Mouse (Mus musculus): ENCODE results near the gene Stard7. TPM values are rescaled to one million over a fixed set of nuclear protein-coding genes. Genes with fewer than 3 reads are reported as not detected.

Stard7 gene
- polyA plus RNA-seq (2012; ENCODE audit: insufficient read depth, insufficient read length, missing spikeins): 71.1 and 87.5 TPM in 2 replicates

DNA sequence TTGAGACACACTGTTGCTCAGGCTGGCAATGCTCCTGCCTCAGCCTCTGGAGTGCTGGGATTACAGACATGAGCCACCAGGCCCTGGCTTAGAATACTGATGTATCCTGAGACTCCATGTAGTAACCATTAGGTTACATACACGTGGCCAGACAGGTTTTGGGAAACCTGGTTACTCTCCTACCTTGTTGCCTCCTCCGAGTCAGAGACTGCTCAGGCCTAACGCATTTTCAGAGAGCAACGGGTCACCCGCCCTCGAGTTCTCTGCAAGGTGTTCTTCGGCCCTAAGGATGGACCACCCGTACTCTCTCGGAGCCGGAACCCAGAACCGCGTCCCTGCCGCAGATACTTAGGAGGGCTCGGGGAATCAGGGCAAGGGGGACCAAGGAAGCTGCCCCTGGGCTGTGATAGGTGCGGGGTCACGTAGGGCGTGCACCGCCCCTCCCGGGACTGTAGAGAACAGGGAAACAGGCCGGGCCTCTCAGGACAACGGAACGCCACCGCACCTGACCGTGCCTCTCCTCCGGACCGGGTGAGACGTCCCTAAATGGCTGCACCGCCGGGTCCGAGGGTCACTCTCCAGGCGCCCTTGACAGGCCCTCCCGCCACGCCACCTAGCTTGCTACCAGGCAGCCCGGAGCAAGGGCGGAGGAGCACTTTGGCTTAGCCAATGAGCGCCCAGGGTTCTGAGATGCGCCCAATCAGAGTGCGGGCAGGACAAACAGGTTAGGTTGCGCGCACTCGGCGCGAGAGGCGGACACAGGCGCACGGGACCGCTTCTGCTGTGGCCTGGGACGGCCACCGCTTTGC lies at the start of gene Stard7:
Gene Stard7 (plus strand): TSS at position 728 of the 809 bp plus-strand sequence.
- Histone ChIP-seq H3K4me3 (ENCODE audit: insufficient read depth, low read depth, low read length) (peak within 1 kb of the TSS; percentile 88), H3K27ac (replicated peaks; ENCODE audit: low read depth, low read length) (peak within 1 kb of the TSS; percentile 97), H3K4me1 (ENCODE audit: control insufficient read depth, insufficient read depth, insufficient read length, low read length) (peaks cover 6% of the 10 kb centered on the region; the same call in 1 of the 2 replicates)

DNA sequence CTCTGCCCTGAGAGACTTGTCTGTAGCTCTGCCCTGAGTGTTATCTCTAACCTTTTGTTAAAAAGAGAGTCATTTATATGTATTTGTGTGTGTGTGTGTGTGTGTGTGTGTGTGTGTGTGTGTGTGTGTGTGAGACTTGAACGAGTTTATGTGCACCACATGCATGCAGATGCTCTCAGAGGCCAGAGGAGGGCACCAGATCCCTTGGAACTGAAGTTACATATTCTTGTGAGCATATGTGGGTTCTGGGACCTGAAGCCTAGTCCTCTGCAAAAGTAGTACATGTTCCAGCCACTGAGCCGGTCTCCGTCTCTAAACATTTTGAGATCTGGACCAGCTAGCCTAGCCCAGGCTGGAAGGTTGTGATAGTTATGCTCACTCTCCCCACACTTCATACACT lies 44.8 kb upstream of the Stard7 start:
- Histone ChIP-seq H3K4me1 (ENCODE audit: control insufficient read depth, insufficient read depth, insufficient read length, low read length) (no peaks in the 10 kb centered on the region), H3K27ac (replicated peaks; ENCODE audit: low read depth, low read length) (no peak overlapping the region), H3K4me3 (ENCODE audit: insufficient read depth, low read depth, low read length) (no peak overlapping the region)

DNA sequence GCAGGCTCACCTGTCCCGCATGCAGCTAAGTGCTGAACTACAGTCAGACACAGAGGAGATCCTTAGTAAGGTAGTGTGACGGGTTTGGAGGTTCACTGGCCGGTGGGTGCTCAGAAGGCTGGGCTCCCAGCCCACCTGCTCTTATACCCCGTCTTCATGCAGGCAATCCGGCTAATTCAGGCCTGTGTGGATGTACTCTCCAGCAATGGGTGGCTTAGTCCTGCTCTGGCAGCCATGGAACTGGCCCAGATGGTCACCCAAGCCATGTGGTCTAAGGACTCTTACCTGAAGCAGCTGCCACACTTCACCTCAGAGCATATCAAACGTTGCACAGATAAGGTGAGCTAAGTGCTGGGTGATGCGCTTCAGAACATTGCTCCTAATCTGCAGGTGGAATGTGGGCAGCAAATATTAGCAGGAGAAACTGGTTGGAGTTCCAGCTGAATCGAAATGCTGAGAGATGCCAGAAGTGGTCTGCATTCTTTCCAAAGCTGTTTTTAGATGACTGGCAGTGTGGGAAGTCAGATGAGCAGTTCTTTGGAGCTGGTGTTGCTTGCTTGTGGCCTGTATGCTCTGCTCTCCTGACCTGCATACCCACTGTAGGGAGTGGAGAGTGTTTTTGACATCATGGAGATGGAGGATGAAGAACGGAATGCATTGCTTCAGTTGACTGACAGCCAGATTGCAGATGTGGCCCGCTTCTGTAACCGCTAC lies 32.0 kb upstream of the Stard7 start:
- no peaks in the 10 kb centered on the region for H3K4me1 ChIP-seq (ENCODE audit: control insufficient read depth, insufficient read depth, insufficient read length, low read length)
- H3K27ac ChIP-seq (replicated peaks; ENCODE audit: low read depth, low read length): no peak overlapping the region
- H3K4me3 ChIP-seq (ENCODE audit: insufficient read depth, low read depth, low read length): no peak overlapping the region

DNA sequence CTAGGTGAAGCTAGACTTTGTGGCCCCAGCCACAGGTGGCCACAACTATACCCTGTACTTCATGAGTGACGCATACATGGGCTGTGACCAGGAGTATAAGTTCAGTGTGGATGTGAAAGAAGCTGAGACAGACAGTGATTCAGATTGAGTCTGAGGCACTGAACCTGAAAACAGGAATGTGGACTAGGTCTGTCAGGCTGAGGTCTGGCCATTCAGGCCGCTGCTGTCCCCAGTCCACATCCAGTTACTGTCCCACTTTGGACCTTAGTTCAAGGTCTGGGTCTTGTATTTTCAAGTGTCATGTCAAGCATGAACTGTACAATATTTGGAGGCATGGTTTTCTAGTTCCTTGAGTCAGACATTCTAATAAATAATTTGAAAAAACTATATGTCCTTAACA lies 30.0 kb upstream of the Stard7 start:
- Histone ChIP-seq H3K4me3 (ENCODE audit: insufficient read depth, low read depth, low read length) (no peak overlapping the region), H3K27ac (replicated peaks; ENCODE audit: low read depth, low read length) (no peak overlapping the region), H3K4me1 (ENCODE audit: control insufficient read depth, insufficient read depth, insufficient read length, low read length) (no peaks in the 10 kb centered on the region)

DNA sequence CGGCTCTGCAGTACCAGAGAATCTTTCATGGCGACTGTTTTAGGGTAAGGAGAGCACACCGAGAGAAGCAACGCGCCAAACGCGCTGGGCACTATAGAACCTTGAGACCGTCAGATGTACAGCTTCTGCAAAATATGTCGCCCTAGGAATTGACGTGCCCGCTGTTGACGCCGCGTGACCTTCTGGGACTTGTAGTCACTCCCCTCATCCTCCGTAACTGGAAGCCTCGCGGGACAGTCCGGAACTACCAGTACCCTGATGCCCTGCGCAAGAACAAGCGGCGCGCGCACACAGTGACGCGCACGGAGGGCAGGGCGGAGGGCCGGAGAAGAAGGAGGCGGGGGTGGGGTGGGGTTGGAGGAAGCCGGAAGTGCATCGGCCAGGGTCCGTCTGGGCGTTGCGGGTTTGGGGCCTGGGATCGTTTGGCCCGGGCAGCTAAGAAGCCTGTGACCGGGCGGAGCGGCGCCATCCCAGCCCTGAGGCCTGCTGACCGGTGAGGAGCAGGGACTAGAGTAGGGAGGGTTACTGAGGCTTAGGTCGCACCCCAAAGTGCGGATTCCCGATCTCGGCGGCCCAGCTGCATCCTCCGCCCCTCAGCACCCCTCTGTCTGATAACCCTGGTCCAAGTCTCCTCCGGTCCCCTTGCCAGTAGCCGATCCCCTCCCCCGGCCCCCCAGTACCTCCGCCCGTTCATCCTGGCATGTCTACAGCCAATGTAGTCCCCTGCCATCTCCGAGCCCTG lies 22.3 kb upstream of the Stard7 start, which contains the start of the genes Ciao1 and Tmem127:
Gene Ciao1 (minus strand): TSS at position 225 of the 742 bp plus-strand sequence.
Gene Tmem127 (plus strand): TSS at position 317 of the 742 bp plus-strand sequence.
- Histone ChIP-seq H3K4me3 (ENCODE audit: insufficient read depth, low read depth, low read length) (peak within 1 kb of the TSS; percentile 92), H3K4me1 (ENCODE audit: control insufficient read depth, insufficient read depth, insufficient read length, low read length) (peaks cover 20% of the 10 kb centered on the region)

DNA sequence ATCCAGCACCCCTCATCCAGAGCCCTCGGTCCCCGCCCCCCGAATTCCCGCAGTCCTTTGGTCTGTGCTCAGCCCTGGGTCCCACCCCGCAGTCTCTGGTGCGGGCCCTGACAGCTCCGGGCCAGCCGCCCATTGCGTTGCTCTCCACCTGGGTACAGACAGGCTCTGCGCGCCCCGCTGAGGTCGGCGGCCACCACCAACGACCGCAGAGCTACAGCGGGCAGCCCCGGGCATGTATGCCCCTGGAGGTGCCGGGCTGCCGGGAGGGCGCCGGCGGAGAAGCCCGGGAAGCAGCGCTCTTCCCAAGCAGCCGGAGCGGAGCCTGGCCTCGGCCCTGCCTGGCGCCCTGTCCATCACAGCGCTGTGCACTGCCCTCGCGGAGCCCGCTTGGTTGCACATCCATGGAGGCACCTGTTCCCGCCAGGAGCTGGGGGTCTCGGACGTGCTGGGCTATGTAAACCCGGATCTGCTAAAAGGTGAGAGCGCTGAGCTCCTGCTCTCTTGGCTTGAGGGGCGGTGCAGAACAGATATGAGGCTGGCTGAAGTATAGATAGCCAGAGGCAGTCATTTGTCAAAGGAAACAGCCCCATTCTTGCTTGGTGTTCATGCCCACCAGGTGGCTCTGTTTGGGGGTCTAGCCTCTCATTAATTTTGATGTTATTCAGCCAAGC lies 21.5 kb upstream of the Stard7 start:
- peak overlapping the region; percentile 92 for H3K4me3 ChIP-seq (ENCODE audit: insufficient read depth, low read depth, low read length)
- no peak overlapping the region for H3K27ac ChIP-seq (replicated peaks; ENCODE audit: low read depth, low read length)
- H3K4me1 ChIP-seq (ENCODE audit: control insufficient read depth, insufficient read depth, insufficient read length, low read length): peaks cover 20% of the 10 kb centered on the region

More for the DNA sequence above, 22.3 kb upstream of the Stard7 start, which contains the start of the genes Ciao1 and Tmem127:
- peak within 1 kb of the TSS; percentile 84 for H3K27ac ChIP-seq (replicated peaks; ENCODE audit: low read depth, low read length)

DNA sequence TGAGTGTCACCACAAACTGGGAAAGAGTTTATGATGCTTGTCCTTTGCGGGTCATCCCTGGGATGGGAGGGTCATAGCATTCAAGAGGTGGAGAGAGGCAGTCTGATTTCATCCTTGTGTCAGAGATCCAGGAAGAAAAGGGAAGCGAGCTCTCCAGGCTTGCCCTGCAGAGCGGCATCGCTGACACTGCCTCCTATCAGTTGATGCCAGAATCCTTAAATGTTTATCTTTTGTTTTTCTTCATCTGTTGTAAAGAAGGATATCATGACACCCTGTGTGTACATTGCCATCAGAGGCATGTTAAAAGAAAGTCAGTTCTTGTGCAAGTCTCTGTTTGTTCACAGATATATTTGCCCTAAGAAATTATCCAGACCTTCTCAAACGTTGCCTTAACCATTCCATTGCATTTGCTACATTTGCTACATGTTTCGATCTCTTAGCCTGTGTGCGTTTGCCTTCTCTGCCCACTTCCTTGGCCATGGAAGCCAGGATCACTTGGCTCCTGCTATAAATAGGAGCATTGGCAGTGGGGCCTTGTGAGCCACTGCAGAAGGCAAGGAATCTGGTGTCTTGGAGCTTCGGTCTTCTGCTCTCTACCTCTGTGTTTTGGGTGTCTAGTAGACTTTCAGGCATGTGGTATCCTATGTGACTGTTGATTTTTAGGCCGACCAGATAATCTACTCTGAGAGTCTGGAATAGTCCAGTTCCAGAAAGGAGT lies 19.6 kb upstream of the Stard7 start:
- Histone ChIP-seq H3K4me3 (ENCODE audit: insufficient read depth, low read depth, low read length) (no peak overlapping the region), H3K4me1 (ENCODE audit: control insufficient read depth, insufficient read depth, insufficient read length, low read length) (peaks cover 20% of the 10 kb centered on the region), H3K27ac (replicated peaks; ENCODE audit: low read depth, low read length) (no peak overlapping the region)

DNA sequence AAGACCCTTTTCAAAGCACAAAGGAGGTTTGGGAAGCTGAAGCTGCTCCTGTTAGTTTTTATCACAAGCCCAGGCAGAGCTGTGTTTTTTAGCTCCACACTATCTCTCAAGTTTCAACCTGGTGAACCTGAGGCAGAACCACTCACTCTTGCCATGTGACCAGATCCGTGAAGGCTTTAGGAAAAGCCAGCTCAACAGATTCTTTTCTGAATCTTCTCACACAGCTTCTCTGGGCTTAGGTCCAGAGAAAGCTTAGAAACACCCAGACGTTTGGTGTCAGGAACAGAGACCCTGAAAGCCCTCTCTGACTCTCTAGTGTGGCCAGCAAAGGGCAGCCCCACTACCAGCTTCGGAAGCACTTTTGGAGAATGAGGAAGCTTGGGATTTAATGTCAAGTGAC lies 18.6 kb upstream of the Stard7 start:
- Histone ChIP-seq H3K27ac (replicated peaks; ENCODE audit: low read depth, low read length) (no peak overlapping the region), H3K4me3 (ENCODE audit: insufficient read depth, low read depth, low read length) (no peak overlapping the region)

DNA sequence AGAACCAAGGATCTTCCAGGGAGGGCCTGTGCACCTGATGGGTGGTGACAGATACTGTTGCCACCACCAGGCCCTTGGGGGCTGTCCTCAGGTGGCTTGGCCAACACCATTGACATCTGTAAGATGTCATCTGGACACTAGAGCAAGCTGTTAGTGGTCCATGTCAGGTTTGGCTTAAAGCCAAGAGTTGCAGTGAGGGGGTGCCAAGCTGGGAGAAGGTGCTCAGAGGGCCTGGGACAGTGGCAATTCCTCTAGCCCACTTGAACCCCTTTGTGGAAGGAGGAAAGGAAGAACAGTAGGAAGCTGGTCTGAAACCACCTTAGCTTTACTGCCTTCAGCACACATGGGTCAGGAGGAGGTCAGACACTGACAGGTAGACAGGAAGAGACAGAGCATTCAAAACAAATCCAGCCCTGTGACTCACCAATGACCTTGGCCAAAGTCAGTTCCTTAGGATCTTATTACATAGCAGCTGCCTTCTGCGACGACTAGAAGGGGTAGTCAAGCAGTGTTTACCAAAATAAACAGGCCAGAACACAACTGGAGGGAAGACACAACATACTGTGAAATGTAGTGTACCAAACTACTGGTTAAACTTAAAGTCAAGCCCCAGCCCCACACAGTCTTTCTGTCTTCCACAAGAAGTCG lies 18.0 kb upstream of the Stard7 start:
- Histone ChIP-seq H3K27ac (replicated peaks; ENCODE audit: low read depth, low read length) (peak overlapping the region; percentile 39; the same call in 1 of the 2 replicates), H3K4me3 (ENCODE audit: insufficient read depth, low read depth, low read length) (no peak overlapping the region), H3K4me1 (ENCODE audit: control insufficient read depth, insufficient read depth, insufficient read length, low read length) (peaks cover 14% of the 10 kb centered on the region)

More for the DNA sequence above, 18.6 kb upstream of the Stard7 start:
- H3K4me1 ChIP-seq (ENCODE audit: control insufficient read depth, insufficient read depth, insufficient read length, low read length): peaks cover 17% of the 10 kb centered on the region

DNA sequence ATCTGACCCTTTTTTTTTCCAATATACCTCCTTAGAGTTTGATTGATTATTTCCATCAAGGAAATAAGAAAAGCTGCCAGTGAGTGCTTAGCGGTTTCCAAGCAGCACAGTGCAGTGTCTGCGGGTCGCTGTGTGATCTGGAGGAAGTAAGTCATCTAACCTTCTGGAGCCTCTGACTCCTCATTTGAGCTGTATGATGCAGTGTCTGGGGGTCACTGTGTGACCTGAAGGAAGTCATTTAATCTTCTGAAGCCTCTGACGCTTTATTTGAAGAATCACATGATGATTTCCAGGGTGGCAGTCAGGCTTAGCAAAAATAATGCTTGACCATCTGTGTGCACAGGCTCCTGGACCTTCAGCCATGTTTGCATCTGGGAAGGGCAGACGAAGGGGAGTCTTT lies 17.2 kb upstream of the Stard7 start:
- Histone ChIP-seq H3K4me3 (ENCODE audit: insufficient read depth, low read depth, low read length) (no peak overlapping the region), H3K27ac (replicated peaks; ENCODE audit: low read depth, low read length) (no peak overlapping the region), H3K4me1 (ENCODE audit: control insufficient read depth, insufficient read depth, insufficient read length, low read length) (peaks cover 14% of the 10 kb centered on the region)

DNA sequence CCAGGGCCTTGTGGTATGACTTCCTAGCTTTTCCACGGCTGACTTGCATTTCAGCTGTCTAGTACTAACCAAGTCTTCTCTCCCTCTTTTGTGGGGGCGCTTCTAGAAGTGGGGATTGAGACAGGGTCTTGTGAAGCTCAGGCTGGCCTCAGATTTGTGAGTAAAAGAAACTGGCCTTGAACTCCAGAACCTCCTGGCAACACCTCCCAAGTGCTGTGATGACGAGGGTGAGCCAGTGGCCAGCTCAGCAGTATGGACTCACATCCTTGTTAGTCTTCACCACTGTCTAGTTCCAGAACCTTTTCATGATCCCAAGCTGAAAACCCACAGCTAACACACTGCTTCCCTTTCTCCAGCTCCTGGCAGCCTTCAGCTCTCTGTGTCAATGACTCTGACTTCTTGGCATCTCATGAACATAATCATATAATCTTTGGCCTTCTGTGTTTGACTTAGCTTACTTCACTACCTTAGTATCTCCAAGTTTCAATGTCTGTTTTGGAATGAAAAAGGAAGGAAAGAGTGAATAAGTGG lies 15.3 kb upstream of the Stard7 start:
- no peak overlapping the region for H3K27ac ChIP-seq (replicated peaks; ENCODE audit: low read depth, low read length)
- no peak overlapping the region for H3K4me3 ChIP-seq (ENCODE audit: insufficient read depth, low read depth, low read length)
- H3K4me1 ChIP-seq (ENCODE audit: control insufficient read depth, insufficient read depth, insufficient read length, low read length): peaks cover 22% of the 10 kb centered on the region

DNA sequence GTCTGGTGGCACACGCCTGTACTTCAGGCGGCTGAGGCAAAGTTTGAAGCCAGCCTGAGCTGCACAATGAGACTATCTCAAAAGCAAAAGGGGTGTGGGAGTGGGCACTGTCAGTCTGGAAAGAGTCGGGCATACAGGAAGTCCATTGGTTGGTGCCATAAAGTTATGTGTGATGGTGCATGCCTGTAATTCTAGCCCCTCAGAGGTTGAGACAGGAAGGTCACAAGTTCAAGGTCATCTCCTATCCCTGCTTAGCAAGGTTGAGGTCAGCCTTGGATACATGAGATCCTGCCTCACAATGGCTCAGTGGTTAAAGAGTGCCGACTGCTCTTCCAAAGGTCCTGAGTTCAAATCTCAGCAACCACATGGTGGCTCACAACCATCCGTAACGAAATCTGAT lies 14.7 kb upstream of the Stard7 start:
- H3K27ac ChIP-seq (replicated peaks; ENCODE audit: low read depth, low read length): no peak overlapping the region
- H3K4me3 ChIP-seq (ENCODE audit: insufficient read depth, low read depth, low read length): no peak overlapping the region
- peaks cover 23% of the 10 kb centered on the region for H3K4me1 ChIP-seq (ENCODE audit: control insufficient read depth, insufficient read depth, insufficient read length, low read length)

DNA sequence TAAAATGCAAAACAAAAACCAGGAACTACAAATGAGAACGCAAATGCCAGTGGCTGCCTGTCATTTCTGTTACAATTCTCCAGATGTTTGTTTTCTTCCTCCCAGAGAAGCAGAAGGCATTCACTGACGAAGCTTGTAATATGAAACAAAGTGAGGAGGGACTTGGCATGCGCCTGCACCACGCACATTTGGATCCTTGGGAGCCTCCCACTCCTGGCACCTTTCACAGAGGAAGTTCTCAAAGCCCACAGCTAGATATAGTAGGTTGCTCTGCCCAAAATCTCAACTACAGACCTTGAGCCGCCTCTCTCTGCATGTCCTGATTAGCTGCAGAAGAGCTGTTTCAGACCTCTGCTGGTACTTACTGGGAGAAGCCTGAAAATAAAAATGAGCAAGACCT lies 10.7 kb upstream of the Stard7 start:
- peak overlapping the region; percentile 62; the same call in 1 of the 2 replicates for H3K27ac ChIP-seq (replicated peaks; ENCODE audit: low read depth, low read length)
- H3K4me3 ChIP-seq (ENCODE audit: insufficient read depth, low read depth, low read length): no peak overlapping the region

More for the DNA sequence above, 10.7 kb upstream of the Stard7 start:
- peaks cover 14% of the 10 kb centered on the region; the same call in 1 of the 2 replicates for H3K4me1 ChIP-seq (ENCODE audit: control insufficient read depth, insufficient read depth, insufficient read length, low read length)
